Mouse (Mus musculus) liver (tissue): Measurements from ENCODE around the gene Galnt3.
A peak's percentile ranks its signal among the peaks of the same experiment; 100 is the strongest.

Source experiments
- DNase-seq: peaks from one replicate; pipeline ENCODE4 v3.0.0-alpha.2; 2020; ENCODE audit warnings: mixed read lengths

Gene Galnt3

DNA sequence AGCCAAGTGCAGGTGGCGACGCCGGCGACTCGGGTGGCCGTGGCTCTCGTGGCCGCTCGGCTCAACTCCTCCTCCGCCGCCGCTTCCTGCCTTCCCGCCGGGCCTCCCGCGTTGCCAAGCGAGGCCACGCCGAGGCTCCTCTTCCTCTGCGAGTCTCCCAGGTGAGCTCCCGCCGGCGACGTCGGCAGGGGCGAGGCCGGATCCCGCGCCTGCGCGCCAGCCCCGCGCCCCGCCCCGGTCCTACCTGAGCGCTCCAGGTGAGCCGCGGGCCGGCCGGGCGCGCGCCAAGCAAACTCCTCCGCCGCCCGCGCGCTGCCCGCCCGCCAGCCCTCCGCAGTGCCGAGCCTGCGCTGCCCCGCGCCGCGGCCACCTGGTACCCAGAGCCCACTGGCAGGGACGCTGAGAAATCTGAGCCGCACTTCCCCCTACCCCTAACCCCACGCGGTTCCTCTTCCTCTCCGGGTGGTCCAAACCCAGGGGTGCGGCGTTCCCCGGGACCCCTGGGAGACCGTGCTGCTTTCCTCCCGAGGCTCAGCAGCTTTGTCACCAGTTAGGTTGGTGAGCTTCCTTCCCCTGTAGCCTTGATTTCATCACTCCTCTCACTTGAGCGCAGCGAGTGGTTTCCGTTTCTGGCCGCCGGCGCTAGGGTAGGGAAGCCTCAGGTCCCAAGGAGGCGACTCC, at the start of gene Galnt3:
Galnt3 (minus strand) TSS at position 404 of the 681 bp plus-strand sequence.
- peak; percentile 16 for DNase-seq

DNA sequence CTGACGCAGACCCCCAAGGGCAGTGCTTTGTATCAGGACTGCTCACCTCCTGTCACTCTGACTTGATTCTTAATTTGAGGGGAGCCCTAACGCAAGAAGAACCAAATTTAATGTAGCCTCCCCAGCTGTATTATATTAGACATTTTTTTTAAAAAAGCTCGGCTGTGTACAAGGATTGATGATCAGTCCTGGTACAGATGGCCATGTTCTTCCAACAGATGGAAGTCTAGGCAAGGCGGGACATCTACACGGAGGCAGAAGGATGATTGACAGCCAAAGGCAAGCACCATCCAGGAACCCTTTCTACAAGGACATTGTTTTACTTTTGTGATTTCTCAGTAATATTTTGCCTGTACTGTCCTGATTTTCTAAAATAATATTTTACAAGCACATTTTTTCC, 48.3 kb upstream of the Galnt3 start:
- no peak for DNase-seq

DNA sequence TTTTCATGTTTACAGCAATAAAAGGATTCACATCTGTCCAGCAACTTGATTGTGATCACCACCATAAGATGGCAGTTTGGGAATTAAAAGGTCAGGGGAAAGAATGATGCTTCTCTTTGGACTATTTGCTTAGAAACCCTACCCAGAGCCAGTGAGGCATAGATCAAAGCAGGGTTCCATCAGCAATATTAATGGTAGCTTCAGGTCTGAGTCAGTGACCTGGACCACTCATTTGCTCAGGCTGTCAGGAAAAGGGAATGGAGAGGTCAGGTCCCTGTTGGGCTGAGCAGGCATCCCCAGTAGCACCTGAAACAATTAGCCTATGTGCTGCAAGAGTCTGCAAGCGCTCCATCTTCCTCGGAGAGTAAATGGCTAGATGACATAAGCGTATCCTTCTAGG, 46.8 kb upstream of the Galnt3 start:
- no peak for DNase-seq

DNA sequence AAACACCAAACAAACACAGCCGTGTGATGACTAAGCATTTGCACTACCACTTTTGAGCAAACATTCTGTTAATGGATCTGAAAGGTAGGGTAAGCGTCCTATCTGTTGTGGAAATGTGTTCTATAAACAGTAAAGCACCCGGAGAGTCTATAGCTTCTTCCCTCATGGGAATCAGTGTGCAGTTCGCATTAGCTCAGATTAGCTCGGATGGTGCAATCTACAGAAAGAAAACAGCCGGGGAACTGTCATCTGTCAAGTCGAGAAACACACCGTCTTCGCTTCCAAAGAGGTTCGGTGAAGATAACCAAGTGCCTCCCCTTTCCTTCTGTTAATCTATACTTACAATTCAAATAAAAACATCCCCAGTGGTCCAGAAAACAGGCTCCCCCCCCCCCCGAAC, 45.9 kb upstream of the Galnt3 start:
- DNase-seq = no peak

DNA sequence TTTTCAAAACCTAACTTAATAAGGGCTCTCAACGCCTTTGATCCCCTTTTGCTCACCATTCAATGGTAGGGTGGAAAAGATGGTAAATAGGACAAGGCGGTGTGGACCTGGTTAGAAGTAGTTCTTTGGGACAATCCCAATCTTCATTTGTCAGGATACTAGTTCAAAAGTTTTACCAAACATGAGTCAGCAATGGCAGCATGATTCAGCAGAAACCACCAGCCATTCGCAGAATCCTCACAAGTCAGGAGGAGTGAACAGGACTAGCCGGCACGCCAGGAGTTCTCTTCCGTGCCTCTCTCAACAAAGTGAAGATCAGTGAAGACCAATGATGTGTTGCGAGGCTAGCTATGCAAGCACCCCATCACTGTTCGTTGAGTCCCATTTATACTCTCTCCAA, 40.2 kb upstream of the Galnt3 start:
- DNase-seq = peak; percentile 20

DNA sequence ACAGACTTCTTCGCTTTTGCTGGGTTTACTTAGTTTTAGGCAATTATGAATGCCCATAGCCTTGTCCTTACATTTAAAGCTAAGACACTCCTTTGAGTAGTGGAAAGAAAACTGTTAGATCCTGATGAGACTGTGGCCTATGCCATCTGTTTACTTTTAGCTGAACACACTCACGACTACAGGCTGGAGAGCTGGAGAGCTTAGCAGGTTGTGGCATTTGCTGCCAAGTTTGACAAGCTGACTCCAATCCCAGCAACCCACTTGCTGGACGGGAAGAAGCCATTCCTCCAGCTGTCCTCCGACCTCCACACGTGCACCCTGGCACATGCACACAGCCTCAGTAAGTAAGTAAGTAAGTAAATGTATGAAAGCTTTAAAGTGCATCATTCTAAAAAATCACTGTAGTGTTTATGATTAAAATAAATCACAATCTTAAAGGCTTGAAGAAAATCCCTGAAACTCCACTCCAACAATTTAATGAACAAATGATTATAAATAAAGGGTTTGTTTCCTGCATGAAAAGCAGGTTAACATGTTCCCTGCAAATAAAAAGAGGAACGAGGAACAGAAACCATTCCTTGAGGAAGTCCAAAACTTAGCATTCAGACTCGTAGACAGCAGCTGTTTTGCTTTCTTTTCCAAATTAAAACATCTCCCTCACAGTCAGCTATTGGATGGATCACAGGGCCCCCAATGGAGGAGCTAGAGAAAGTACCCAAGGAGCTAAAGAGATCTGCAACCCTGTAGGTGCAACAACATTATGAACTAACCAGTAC, 33.5 kb upstream of the Galnt3 start:
- DNase-seq = no peak

DNA sequence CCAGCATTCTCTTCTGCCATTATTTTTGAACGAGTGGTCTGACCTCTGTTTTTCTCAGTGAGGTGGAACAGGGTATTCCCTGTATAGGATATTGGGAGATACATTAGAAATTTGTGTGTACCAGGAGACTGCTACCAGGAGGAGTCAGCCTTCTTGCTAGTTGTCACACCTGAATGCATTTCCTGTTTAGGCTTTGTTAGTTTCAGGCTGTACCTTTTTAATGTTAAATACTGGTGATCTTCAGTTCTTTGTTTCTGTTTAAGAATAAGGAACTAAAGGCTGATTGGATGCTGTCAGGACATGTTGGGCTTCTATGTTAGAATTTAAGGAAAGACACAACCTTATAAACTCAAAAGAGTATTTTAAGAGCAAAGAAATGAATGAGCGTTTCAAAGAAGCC, 26.6 kb upstream of the Galnt3 start:
- DNase-seq = no peak

DNA sequence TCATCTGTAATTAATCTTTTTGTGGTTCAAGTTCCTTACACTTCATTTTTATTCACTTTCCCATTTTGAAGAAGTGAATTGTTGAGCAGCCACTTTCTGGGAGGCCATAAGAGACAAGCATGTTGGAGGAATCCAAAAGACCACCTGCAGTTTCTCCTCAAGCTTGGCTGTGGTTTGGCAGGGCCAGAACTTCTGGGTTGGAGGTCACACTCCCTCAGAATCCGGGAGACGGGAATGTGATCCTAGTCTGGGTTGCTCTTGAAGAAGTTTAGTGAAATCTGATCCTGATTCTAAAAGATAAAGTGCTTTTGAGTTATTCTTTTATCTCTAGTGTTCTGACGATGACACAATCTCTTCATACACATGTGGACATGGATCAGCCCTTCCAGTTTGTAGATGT, 25.7 kb upstream of the Galnt3 start:
- no peak for DNase-seq

DNA sequence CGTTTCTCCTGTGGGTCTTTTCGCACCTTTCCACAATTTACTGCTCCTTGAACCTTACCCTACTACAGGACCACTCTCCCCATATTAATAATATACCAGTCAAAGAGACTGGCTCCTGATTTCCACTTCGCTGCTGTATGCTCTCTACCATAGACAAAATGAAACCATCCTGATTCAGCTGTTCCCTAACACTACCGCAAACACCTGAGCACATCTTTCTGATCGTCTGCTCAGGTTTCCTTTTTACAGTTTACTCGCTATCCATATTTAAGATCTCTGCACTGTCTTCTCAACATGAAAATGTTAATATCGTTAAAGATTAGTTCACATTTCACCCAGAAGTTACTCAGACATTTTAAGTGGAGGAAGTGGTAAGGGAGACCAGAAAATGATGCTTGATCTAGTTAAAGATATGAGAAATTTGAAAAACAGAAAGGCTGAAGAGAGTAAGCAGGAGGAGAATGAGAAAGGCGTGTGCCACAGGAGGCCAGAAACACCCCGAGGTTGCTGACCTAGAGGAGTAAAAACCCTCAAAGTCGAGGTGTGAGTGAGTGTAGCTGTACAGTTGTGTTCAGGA, 23.9 kb upstream of the Galnt3 start:
- DNase-seq = no peak

DNA sequence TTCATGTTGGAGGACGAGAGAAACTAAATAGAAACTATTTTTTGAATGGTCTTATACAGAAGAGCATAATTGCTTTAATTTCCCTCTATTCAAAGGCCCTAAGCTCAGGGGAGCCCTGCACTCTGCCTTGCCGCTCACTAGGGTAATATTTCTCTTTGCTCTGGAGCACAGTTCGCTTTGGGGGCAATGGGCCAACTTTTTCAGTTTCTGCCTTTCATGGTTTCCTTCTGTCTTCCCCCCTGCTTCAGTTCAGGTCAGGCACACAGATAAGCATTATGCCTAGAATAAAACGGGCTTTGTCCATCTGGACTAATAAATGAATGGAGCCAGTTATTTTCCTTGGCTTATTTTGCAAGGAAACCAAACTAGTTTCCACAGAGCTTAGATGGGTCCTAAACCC, 21.7 kb upstream of the Galnt3 start:
- DNase-seq = no peak

DNA sequence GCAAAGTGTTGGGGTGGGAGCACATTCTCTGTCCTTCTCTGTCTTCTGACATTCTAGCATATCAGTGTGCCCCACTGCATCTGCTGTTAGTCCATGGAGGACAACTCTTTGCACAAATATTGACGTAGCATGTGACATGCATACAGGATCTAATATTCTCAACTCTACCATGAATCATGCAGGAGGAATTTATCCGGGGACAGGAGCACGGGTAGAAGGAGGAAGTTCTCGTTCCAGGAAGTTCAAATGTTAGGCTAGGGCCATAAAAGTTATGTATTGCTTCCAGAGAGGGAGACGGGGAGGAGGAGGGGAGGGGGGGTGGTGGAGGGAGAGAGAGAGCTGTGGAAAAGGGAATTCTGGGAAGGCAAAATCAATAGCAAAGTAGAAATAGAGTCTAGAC, 20.0 kb upstream of the Galnt3 start:
- no peak for DNase-seq

DNA sequence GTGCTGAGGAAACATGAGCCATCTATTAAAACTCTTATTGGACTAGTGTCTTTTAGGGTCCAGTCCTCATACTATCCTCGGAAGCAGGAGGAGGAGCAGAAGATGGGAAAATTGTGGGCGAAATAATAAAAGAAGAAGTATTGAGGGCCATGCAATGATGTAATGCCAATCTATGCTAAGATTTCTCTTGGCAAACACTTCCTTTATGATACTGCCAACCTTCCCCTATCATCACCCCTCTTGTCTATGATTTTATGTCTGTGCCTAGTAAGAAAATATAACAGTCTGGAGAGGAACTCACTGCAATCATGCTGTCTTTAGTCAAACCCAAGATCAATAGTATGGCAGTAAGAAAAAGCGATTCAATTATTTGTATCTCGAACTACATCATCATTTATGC, 18.5 kb upstream of the Galnt3 start:
- no peak for DNase-seq

DNA sequence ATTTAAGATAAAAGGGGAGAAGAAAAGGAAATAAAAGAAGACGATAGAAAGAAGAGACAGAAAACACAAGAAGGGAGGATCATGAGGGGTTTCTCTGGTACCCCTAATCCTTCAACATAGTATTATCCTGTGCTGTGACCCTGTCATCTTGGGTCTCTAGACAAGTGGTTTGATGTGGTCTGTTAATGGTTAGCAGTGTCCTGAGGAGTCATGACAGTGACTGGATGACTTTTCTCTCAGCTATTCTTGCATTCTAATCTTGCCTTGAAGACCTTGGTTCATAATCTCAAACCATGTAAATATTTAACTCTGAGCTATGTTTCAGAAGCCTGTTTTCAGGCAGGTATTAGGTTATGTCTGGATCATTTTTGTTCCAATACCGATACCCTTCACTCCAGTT, 17.9 kb upstream of the Galnt3 start:
- no peak for DNase-seq

DNA sequence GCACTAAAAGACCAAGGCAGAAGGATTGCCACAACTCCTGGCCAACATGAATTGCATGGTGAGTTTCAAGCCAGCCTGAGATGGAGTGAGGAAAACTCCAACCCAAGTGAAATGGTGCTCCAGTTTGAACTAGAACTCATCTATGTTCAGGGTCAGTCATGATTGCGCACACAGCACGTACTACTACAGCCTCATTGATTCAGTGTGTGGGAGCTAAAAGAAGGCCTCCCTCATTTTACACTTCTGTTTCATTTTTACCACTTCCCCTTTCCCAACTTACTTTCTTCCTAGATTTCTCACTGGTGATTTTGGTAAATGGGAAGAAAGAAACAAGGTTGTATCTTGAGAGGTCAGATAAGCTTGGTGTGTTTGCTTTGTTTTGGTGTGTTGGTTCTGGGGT, 17.5 kb upstream of the Galnt3 start:
- DNase-seq = no peak

DNA sequence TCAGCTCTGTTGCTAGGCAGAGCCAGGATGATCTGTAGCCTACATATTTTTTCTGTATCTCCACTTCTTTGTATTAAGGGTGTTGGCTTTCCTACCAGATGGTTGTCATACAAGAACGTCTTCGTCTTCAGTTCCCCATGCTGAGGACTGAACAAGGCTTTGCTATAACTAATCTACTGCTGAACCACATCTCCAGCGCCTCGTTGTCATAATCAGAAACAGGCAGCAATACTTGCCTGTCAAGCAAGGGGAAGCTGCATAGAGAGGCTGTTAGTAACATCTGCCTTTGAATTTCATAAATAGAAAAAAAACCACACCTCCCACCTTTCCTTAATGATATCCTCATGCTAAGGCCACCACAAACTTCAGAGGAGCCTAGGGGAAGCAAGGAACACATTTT, 15.5 kb upstream of the Galnt3 start:
- DNase-seq = no peak

DNA sequence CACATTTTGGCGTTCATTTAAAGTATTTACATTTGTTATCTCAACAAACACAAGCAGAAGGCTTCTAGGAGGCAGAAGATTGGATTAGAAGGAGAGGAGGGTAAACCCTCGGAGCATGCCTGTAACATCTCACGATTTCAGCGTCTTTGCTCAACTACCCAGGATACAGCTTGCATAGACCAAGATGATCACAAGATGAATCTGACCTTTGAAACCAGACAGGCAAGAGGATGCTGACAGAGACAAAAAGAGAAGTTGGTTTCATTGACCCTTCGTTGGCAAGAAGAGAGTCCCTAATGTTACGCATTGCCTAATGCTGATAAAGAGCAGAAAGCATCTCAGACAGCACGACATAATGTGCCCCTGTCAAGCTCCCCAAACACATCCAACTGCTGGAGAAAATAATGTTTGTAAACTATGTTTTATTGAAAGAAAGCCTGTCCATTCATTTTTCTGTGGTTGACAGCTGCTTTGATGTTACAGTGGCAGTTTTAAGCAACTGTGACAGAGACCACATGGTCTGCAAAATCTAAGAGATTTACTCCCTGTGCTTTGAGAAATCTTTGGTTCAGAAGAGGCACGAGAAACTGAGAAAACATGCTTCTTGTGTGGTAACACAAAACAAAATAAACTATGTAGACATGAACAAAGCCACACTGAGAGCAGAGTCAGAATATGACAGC, 7.2 kb upstream of the Galnt3 start:
- DNase-seq = no peak

DNA sequence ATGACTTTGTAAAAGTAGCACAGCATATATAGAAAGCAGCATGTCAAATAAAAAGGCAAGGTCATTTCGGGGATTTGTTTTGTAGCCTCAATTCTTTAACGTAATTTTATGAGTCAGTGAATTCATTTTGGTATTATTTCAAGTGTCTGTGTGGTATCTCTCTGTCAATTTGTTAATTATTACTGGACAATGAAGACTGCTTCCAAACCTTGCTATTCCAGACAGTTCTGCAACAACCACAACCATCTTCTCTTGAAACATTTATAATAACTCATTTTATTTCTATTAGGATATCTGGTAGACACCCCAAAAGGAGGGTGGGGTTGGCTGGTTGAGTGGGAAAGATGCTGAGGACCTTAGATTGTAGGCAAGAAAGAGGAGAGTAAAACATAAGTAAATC, 4.1 kb upstream of the Galnt3 start:
- DNase-seq = no peak

DNA sequence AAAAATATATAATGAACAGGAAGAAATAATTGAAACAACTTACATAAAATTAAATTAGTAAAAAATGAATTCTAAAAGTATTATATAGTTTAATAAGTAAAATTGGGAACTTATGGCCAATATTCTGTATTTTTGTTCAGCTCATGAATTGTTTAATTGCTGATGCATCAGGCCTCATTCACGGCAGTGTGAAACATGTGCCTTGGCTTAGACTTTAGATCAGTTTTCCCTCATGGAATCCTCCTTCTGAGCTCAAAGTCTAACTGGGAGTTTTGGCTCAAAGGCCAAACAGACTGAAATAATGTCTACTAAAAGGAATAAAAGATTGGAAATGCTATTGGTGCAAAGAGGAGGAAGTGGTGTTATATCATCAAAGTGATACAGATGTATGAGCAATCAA, 2.7 kb upstream of the Galnt3 start:
- no peak for DNase-seq

DNA sequence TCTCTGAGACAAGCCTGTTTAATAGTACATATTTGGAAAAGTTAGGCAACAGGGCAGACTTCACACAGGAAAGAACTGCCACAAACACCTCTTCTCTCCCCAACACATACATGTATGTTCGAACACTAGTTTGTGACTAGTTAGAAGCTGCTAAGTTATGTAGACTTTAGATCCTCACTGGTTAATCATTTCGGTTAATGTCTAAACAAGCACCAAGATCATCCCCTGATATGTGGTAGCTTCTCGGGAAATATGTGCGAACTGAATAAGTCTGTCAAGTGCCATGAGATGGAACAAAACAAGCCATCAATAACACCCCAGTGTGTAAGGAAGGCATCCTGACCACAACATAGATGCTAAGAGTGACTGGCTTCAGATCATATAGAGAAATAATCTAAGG, 2.1 kb upstream of the Galnt3 start:
- DNase-seq = no peak

DNA sequence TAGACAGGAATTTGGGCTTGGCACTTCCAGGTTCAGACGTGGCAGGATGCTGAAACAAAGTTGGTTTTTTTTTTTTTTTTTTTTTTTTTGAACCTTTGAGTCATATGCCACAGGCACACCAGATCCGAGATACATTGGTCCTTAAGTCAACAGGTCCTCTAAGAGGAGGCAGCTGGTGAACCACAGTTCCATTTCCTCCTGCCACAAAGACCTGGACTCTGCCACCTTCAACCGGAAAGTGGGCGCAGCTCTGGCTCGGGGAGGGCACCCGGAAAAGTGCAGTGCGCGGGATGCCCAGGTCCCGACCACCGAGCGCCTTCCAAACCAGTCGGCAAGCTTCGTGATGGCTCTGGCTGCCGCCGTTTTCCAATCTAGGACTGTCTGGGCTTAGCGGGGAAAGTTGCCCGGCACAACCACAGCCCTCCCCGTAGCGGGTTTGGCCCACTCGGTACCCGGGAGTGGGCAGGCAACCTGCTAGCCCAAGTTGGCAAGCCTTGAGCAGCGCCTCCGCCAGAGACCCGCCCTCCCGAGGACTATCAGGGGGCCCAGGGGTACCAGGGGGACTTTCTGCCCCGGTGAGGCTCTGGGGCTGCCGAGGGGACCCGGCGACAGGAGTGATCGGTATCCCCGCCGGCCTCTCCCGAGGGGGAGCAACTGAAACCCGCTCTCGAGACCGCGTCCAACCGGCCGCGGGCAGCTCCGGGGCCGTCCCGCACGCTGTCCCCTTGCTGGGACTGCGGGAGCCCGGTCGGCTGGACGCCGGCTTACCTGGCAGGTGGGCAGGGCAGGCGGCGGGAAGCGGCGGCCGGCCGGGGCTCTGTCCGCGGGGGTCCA, 821 bp downstream of the Galnt3 start:
- DNase-seq = no peak

DNA sequence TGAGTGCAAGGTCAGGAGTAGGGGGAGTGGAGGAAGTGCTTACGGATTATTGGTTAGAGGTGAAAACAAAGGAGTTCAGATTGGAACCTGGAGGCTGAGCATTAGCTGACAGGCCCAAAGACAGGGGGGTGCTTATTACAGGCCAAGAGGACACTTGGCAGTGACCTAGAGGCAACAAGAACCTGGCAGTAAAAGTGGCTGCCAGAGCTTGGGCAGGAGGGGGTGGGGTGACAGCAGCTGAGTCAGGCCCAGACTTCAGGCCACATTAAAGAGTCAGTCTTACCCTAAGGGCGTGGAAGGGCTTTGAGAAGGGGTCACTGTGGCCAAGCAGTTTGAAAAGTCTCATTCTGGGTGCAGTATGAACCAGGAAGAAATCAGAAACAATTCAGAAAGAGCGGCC, 7.1 kb downstream of the Galnt3 start:
- DNase-seq = no peak

DNA sequence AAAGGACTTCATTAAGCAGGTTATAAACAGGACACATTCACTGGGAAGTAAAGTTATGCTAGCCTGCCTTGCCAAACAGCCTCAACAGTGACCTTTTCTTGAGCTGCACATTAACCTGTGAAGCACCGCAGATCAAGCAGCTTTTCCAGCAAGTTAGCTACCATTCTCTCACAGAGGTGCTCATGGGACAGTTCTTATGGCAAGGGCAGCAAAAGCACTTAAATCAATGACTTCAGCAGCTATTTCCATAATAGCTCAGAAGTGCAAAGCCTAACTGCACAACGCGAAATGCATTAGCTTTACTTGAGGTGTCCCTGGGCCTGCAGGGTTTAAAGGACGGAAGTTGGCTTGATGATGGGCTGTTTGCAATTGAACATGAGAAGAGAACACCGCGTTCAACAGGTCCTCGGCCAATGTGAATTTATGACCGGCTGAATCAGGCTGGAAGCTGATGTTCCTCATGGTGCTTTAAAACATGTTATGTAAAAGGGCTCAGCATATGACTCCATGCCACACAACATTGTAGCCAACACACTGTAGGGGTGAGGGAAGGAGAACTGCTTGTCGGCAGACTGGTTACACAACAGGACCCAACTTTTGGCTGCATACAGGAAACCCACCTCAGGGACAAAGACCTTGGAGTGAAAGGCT, 16.8 kb downstream of the Galnt3 start:
- no peak for DNase-seq
